Comparison of ENCODE assay signal across 24 mouse cellular contexts in the genomic region with DNA sequence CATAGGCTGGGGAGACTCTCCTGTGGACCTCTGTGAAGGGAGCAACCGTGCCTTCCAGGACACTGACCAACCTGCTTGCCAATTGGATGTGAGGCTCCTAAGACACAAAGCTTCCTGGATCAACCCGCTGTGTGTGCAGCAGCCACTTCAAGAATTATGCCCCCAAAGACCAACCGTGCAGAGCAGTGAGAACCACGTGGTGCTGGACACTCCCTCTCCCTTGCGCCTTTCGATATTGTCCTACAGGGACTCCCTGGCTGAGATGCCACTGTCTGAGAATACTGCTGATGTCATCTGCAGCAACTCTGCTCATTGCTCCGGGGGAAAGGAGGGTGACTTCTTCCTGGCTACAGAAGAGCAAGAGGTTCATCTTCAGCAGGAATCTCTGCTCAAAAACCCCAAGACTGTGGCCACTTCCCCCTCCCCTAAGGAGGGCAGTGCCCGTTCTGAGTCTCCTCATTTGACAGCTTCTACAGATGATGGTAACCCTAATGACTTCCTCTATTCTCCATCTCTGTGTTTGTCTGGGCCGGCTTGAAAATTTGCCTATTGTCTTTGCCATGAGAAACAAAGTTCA. TPM values are rescaled to one million over a fixed set of nuclear protein-coding genes. Genes with fewer than 3 reads are reported as not detected.
DNase-seq lines count a peak whose midpoint lies in the region; ATAC-seq and TF ChIP-seq lines count a peak whose summit lies in the region.
"Had no signal": no experiment of that assay in that cellular context is flagged by ENCODE, and none has a peak within 500 bp of the region (broad histone marks: within the 10 kb centered on the region; RNA-seq: fewer than 3 reads in every experiment).

No protein-coding gene starts in this region.

- H3K4me2 ChIP-seq in forebrain, embryonic 13.5 days = no peak overlapping the region
- H3K4me2 ChIP-seq: hindbrain, embryonic 15.5 days; intestine, embryonic 15.5 days had no signal

- no peaks in the 10 kb centered on the region for H3K36me3 ChIP-seq in kidney, adult 2 months (ENCODE audit: control insufficient read depth, insufficient read depth, low read length)
- H3K36me3 ChIP-seq in forebrain, embryonic 13.5 days (ENCODE audit: poor library complexity, severe bottlenecking) = no peaks in the 10 kb centered on the region
- H3K36me3 ChIP-seq: heart, embryonic 10.5 days; hindbrain, embryonic 15.5 days; intestine, embryonic 15.5 days; midbrain, embryonic 10.5 days had no signal

- H3K4me3 ChIP-seq in kidney, adult 2 months (ENCODE audit: insufficient read depth, low read depth, low read length) = no peak overlapping the region
- H3K4me3 ChIP-seq in forebrain, embryonic 13.5 days = no peak overlapping the region
- H3K4me3 ChIP-seq: gastrocnemius, adult 2 months; heart, embryonic 10.5 days; hindbrain, embryonic 15.5 days; intestine, embryonic 15.5 days; midbrain, embryonic 10.5 days had no signal

- no peaks in the 10 kb centered on the region for H3K4me1 ChIP-seq in kidney, adult 2 months (ENCODE audit: control insufficient read depth, insufficient read depth, low read length)
- no peaks in the 10 kb centered on the region for H3K4me1 ChIP-seq in forebrain, embryonic 13.5 days
- H3K4me1 ChIP-seq: heart, embryonic 10.5 days; hindbrain, embryonic 15.5 days; intestine, embryonic 15.5 days; midbrain, embryonic 10.5 days had no signal

- H3K27me3 ChIP-seq in kidney, adult 2 months (replicated peaks; ENCODE audit: control insufficient read depth, insufficient read depth, low read length) = no peaks in the 10 kb centered on the region
- 0 out of 2 replicates have a peak, but pooled peaks cover 5% of the 10 kb centered on the region for H3K27me3 ChIP-seq in forebrain, embryonic 13.5 days
- H3K27me3 ChIP-seq: hindbrain, embryonic 15.5 days; intestine, embryonic 15.5 days had no signal

- H3K27ac ChIP-seq in kidney, adult 2 months (ENCODE audit: insufficient read depth, low read depth, low read length) = no peak overlapping the region
- no peak overlapping the region for H3K27ac ChIP-seq in forebrain, embryonic 13.5 days
- H3K27ac ChIP-seq: gastrocnemius, adult 2 months; heart, embryonic 10.5 days; hindbrain, embryonic 15.5 days; intestine, embryonic 15.5 days; midbrain, embryonic 10.5 days had no signal

- TF ChIP-seq POLR2A in kidney, adult 2 months (IDR thresholded peaks at IDR 0.05; ENCODE audit: low read depth, low read length) = no peak

- peak; percentile 12 for DNase-seq in kidney, adult 2 months
- no peak for DNase-seq in kidney, postnatal 10 days
- peak; percentile 65 for DNase-seq in A20 (ENCODE audit: low read depth, low spot score)
- no peak for DNase-seq in urinary bladder, postnatal 4 days (ENCODE audit: low spot score in 2 of 2)
- DNase-seq: adrenal gland, adult 8-10 months; cerebellum, adult 8-10 months; cerebellum, postnatal 36 days; gastrocnemius, adult 2 months; kidney, adult 9 months; kidney, postnatal 25 days; lung, adult 18-20 months; lung, postnatal 14 days; right cerebral cortex, adult 18-20 months; right cerebral cortex, postnatal 4 days had no signal

- no peak overlapping the region for H3K9ac ChIP-seq in forebrain, embryonic 13.5 days
- H3K9ac ChIP-seq: hindbrain, embryonic 15.5 days; intestine, embryonic 15.5 days had no signal

- H3K9me3 ChIP-seq in forebrain, embryonic 13.5 days (replicated peaks) = no peaks in the 10 kb centered on the region
- H3K9me3 ChIP-seq: heart, embryonic 10.5 days; hindbrain, embryonic 15.5 days; intestine, embryonic 15.5 days; midbrain, embryonic 10.5 days had no signal

- 77% methylated on average over 9 of the region's 9 CpGs for WGBS in kidney, adult 2 months
- 86% methylated on average over 9 of the region's 9 CpGs for WGBS in forebrain, embryonic 13.5 days

- no peak for TF ChIP-seq CTCF in kidney, adult 2 months (conservative IDR thresholded peaks at IDR 0.05; ENCODE audit: insufficient read depth, insufficient read length, low read depth, low read length)

- ATAC-seq in granulocyte monocyte progenitor cell, adult 5-6 weeks (replicated peaks; ENCODE audit: poor library complexity, severe bottlenecking) = peak; percentile 68
- ATAC-seq in monocyte, adult 5-6 weeks (replicated peaks; ENCODE audit: insufficient number of reproducible peaks, low FRiP score, low TSS enrichment, poor library complexity, severe bottlenecking) = peak; percentile 75
- ATAC-seq in inflammation-experienced regulatory T-cells, adult 6 months = no peak
- no peak for ATAC-seq in forebrain, embryonic 13.5 days
- ATAC-seq: forebrain, embryonic 14.5 days; intestine, embryonic 15.5 days; midbrain, embryonic 16.5 days had no signal

RNA-seq across cellular contexts. Expression of a gene that starts 16.3 kb away (rescaled TPM):
- polyA plus RNA-seq in kidney, adult 2 months (2012; rRNA removed) = 0.27 and 1.2 TPM in 2 replicates
- 3.1 and 4.6 TPM in 2 replicates for total RNA-seq in granulocyte monocyte progenitor cell, adult 5-6 weeks (2014; fragmentation: Nextera tagmentation)
- total RNA-seq in granulocyte monocyte progenitor cell, adult 5-6 weeks (2017) = 0.93 and 3.1 TPM in 2 replicates
- total RNA-seq in monocyte, adult 5-6 weeks (2017) = 33.3 to 38.2 TPM (median 36.0 TPM) in 3 replicates
- 1 to 10 TPM in 1 of 3 experiments, under 1 TPM in 2; 0.46 to 1.5 (median 0.54) TPM for polyA plus RNA-seq in inflammation-experienced regulatory T-cells, adult 6 months (2017; shearing (Covaris generic))
- polyA plus RNA-seq in forebrain, embryonic 13.5 days (2015; fragmentation: Nextera tagmentation; extraction: Ambion mirVana) = 0.13 and 0.21 TPM in 2 replicates

Comparison
In these comparisons a context has a peak if more than half of its experiments do, and no peak if none do; other contexts are left out.
1. DNase-seq: peak in kidney, adult 2 months (single experiment) and A20 (single experiment); none in kidney, postnatal 10 days (single experiment) and urinary bladder, postnatal 4 days (0 of 2).
2. ATAC-seq: peak in granulocyte monocyte progenitor cell, adult 5-6 weeks (single experiment) and monocyte, adult 5-6 weeks (single experiment); none in inflammation-experienced regulatory T-cells, adult 6 months (single experiment) and forebrain, embryonic 13.5 days (single experiment).